Mouse (Mus musculus): ENCODE results near the gene Rgs5.

The Rgs5 gene

DNA sequence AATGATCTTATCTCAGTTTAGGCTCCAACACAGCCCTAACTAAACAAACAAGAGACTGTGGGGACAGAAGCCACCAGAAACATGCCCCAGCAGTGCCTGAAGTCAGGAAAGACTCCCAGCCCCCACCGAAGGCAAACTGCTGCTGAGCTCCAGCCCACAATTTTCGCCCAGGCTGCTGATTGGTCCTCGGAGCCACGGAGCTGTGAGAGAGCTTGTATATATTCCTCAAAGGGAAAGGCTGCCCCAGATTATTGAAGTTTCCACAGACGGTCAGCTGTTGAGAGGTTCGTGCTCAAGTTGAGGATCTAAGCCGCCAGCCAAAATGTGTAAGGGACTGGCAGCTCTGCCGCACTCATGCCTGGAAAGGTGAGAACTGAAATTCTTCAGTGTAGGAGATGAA is at the start of gene Rgs5:
Gene Rgs5, plus strand, starts transcription at position 246 of the 400 bp plus-strand sequence.
- peak; percentile 5 to 18 for DNase-seq

DNA sequence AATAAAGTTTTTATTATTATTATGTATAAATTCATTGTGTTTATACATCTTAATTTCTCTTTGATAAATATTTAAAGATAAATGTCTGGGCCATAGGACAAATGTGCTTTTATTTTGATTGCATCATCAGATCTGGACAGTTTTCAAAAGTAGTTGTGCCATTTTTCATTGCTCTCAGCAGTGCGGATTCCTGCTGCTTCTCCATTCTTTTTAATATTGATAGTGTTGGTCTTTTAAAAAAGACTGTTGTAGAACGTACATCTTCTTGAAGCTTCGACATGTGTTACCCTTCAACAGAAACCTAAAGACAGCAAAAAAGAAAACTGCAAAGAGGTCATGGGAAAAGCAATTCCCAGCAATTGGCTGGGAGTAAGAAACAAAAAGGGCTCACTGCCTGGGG is 49.1 kb upstream of the Rgs5 start:
- DNase-seq = no peak

DNA sequence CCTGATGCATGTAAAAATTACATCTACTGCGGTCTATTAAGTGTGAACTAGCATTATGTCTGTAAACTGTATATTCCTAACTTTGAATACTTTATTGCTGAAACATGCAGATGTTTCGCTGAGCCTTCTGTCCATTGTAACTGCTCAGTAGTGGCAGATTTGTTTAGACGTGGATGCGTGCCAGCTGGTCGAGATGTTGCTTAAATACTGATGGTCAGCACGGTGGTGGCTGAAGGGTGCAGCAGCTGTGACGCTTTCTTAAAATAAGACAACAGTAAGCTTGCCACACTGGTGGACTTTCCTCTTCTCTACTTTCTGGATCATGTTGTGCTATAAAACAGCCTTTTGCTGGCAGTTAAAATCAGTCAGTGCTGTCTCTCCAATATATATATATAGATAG is 25.6 kb upstream of the Rgs5 start:
- DNase-seq = no peak

DNA sequence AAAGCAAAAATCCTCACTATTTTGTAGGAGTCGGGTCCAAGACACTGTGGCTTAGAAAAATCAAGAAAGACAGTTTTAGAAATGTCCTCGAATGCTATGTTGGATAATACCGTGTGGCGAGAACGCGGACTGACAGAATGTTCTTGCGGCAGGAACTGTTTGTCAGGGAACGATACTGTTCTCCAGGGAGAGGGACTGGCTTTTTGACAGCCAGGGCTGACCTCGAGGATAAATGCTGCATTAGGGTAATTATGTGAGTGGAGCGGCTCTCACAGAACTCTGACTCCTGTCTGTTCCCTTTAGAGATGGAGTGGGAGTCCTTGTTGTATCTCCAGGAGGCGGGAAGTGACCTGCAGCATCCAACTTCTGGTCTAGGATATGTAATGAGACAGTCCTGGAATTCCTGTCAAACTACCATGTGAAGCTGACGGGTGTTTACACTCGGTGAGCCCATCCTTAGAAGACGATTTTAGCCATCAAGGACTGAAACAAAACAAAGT is 18.0 kb upstream of the Rgs5 start:
- no peak for DNase-seq

DNA sequence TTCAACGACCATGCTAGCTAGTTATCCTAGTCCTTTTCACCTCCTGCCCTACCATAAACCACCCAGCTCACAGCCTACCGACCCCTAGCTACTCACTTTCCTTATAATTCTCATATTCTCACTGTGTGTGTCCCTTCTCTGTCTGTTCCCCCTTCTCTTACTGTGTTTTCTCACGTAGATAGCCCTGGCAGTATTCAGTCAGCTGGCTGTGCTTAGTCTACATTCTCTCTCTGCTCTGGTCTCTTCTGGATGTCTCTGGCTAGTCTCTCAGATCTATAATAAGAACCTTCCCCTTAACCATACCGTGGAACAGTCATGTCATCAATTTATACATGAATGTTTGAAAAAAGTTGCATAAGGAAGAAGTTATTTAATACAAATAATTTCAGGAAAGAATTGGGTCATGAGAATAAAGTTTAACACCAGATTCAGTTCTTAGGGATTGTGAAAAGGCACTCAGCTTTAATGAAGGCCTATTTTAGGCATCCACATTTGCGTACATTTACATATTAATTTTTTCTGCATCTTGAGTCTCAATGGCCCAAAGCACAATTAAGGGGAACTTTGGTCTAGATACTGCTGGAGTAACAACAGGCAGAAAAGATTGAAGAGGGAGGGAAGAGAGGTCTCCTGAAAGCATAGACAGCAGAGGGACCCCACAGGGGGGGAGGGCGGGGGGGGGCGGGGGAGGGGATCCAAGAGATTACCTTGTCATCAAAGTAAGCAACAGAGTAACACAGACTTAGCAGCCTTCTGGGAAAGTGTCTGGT is 10.2 kb upstream of the Rgs5 start:
- no peak for DNase-seq

DNA sequence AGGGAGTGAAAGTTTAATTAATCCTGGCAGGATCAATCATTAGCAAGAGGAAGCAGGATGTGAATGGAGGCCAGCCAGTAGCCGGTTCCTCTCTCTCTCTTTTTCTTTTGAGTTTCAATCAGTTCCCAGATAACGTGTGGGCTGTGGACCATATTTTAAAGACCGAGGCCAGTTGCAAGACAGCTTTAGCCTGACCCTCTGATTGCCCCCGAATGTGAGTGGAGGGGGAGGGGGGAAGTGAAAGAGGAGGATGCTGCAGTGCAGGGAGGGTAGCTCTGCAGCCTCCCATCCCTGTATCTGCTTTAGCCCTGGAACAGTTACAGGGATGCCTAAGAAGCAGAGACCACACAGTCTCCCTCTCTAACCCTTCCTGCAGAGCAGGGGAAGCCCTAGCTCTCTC is 4.2 kb downstream of the Rgs5 start:
- DNase-seq = no peak

DNA sequence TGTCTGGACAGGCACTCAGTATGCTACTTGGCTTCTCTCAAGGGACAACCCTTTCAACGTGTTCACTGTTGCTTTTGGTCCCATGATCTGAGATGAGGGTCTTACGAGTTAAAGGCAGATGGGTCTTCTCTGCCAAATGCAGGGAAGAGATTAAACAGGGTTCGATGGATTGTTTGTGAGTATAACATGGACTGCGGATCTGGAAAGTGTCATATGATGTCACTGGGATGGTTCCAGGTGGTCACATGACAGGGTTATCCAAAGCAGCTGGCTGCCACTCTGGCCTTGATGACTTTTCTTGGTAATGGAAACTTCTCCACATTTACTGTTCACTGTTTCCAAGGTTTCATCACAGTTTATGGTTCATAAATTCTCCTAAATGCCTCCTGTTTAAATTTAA is 12.0 kb downstream of the Rgs5 start:
- no peak for DNase-seq

DNA sequence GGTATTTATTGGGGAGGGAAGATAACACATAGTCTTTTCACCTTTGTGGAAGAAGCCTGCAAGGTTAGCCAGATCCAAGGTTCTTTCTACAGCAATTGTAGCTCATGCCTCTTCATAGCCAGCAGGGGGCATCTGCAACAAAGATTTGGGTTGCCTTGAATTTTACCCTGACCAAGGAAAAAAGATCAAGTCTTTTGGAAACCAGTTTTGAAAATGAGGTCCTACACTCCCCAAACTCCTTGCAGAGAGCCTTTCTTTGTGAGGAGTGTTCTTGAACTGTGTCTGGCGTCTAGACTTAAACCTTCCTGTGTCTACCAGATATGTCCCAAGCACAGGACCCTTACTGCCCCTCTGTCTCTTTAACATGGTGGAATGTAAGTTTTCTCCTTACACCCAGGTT is 15.4 kb downstream of the Rgs5 start:
- peak; percentile 62 to 74 for DNase-seq

DNA sequence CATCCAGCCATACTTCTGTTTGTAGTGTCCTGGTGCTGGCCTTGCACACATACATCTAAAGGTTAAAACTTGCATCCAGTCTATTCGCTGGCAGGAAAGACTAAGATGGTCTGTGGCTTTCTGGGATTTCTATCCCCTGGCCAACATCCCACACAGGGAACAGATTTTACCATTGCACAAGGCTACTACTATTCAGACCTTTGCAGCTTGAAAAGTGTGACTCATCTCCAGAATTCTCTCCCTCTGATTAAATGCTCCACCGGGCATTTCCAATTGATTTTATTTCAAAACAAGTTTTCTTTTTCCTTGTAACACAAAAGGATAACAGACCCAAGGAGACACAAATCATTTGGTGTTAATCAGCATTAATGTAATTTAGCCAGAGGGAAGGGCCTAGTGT is 16.5 kb downstream of the Rgs5 start:
- no peak for DNase-seq

DNA sequence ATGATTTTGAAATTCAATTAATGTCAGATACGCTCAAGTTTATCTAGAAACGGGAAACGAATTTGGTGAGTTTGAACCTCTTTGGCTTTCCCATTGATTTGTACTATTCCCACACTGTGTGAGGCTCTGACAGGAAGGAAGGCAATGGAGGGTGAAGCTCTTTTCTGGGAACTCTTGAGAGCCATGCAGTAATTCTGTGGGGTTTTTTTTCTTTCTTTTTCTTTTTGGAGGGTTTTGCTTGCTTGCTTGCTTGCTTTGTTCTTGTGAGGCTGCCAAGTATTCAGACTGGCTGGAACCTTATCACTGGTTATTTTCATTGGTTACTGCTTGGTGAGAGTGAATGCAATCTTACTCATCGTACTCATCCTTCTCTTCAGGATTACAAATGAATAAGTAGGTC is 17.0 kb downstream of the Rgs5 start:
- no peak for DNase-seq

DNA sequence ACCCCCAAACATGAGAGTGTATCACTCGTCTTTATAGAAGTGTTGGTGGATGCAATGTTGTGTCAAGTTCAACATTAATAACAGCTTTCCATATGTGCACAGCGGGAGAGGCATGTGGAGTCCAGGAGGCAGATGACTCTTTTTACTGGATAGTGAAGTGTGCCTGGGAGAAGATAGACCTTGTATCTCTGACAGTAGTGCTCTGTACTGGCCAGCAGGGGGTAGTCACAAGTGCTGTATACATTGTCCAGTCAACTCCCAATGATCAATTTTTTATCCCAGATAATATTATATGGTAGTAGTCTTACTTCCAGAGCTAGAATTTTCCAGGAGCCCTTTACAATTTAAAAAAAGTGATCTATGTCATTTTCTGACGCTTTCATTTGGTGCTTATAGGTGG is 18.8 kb downstream of the Rgs5 start:
- DNase-seq = peak; percentile 41 to 48

DNA sequence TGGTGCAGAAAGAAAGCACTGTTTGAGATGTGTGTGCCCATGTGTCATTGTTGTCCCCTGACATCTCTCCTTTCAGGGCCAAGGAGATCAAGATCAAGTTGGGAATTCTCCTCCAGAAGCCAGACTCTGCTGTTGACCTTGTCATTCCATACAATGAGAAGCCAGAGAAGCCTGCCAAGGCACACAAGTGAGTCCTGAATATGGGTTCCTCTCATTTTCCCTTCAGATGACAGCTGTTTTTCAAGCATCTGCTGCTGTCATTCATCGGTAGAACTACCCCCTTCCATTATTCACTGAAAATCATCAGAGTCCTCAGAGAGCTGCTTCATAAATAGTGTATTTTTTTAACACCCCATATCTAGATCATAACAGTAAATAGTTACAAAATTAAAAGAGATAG is 21.4 kb downstream of the Rgs5 start:
- no peak for DNase-seq

DNA sequence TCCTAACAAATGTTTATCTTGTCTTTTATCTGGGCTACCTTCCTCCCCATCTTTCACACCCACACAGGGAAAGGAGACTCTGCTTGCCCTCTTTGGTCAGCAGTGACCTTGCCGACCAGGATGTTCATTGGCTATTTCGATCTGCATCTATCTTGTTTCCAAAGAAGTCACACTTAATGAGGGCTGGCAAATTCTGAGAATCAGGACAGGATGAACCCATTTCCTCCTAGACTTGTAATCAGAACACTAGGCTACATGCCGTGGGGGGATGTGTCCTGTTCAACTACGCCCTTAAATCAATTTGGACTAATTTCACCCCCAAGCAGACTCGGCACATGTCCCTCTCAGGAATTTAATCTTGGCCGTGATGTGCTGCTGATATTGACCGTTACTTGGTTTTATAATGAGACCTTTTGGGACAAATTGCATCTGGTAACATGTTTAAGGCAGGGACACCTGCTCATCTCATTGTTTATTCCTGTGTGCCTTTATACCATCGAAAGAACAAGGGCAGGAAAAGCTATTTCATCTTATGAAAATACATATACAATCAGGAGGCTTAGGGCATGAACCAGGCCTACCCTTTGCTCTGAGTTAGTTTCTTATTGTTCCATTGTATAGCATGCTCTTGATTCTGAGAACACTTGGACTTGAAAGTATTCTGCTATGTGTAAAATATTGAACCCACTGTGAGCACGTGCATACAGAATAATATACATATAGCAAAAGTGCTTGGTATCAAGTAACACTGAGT is 25.3 kb downstream of the Rgs5 start:
- no peak for DNase-seq

DNA sequence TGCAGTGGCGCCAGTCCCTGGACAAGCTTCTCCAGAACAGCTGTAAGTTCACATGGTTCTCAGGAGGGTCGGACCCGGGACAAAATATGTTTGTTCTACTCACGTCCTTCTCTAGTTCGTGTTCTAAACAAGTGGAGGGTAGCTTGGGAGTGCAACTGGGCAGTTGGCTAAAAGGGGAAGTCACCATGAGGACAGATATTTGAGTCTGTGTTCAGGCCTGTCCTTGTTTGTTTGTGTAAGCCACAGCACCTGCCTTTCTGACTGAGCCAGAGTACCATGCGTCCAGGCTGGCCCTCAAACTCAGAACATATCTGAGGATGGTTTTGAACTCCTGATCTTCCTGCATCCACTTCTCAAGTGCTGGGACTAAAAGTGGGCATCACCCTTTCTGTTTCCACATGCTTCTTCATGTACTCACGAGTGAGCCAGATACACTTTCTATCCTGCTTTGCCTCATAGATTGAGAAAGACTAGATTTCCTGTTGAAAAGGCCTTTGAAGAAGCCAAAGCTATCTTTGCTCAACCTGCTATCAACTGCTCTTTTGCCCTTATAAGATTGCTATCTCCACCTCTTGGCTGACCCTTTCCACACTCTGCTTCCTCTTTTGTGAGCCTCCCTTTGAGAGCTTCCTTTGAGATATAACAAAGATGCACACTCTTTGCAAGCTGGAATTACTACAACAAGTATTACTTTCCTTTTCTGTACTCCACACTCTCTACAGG is 27.6 kb downstream of the Rgs5 start:
- DNase-seq = no peak

DNA sequence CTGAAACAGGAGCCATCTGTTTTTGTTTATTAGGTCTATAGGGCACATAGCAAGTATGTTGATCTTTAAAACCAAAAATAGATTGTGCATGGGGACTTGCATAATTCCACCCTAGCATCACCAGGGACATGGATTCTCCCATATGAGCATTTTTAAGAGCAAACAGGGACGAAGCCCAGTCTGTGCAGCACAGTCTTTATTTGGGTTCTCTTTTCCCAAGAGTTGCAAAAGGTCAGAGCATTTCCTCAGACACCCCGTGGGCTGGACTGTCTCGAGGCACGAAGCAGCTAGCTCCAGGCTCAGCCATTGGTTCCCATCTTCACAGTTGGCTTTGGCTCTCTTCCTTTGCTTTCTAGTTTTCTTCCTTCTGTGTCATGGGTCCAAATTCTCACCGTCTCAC is 30.0 kb downstream of the Rgs5 start:
- DNase-seq = no peak

DNA sequence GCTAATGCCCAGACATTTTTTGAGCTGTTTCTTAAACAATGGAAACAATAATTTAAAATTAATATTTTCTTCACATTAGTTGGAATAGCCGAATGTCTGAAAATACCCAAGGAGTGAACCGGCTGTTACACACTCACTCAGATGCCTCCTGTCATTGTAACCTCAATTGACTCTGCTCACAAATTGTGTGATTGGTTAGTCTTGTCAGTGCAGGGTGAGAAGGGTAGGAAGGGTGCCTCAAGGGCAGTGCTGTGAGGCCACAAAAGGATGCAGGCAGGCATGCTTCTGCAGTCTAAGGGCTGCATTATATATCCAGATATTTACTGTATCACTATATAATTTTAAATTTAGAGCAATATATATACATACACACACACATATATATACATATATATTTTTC is 37.7 kb downstream of the Rgs5 start:
- DNase-seq = no peak

DNA sequence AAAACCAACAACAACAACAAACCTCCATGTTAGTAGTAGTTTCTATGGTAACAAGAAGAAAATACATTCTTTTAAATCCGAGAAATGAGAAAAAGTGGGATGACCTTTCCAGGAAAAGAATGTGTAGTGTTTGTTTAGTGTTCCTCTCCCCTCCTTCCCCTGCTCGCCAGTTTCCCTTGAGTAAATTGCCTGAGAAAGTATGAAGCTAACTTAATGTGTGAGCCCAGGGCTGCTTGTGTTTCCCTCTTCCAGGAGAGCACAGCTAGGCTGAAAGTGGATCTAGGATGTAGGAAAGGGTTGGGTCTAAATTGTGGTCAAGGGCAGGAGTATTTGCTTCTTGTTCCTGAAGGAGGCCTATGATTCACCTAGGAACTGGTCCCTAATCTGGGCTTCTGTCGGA is 38.2 kb downstream of the Rgs5 start:
- no peak for DNase-seq

DNA sequence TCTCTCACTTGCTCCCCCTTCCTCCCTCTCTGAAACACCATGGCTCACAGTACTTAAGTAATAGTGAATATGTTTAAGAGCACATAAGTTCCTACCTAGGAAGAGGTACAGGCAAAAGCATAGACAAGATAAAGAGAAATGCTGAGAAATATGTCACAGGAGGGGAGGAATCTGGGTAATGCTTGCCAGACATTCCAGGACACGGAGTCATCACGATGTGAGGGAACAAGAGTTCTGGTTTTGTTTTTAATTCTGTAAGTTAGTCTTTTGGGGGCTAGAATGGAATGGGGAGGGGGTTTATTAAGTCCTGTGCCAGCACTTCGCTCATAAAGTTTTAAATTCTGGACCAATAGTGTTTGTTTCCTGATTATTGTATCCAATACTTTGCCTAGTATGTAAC is 40.1 kb downstream of the Rgs5 start:
- no peak for DNase-seq

DNA sequence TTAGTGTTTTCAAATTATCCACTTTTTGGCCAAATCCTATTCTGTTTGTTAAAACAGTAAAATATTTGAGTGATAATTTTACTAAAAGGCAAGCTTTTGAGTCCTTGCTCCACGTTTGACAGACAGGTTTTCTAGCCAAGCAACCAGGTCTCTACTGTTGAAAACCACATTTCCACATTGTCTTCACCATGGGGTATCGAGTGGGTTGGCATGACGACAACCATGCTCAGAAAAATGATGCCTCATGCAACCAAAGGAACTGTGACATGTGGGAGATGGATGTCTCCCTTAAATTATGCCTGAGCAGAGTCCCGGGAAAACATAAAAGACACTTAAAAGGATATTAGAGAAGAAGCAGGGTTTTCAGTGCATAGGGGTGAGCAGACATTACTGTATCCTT is 41.9 kb downstream of the Rgs5 start:
- peak; percentile 65 to 72 for DNase-seq

DNA sequence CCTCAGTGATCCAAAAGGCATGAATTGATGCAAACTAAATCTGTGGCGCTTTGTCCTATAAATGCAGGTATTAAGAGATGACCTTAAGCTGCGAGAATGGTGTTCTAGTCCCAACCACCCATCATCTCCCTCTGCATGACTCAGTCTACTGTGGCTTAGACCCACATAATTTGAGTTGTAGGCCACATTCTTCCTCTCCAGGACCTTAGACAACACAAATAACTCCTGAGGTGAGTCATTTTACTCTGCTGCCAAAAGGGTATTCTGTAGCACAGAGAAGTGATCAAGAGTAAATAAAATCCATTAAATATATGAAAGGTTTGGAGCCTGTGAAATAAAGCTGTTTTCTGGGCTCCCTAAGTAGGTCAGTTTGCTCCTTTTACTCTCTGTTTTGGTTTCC is 43.9 kb downstream of the Rgs5 start:
- no peak for DNase-seq

DNA sequence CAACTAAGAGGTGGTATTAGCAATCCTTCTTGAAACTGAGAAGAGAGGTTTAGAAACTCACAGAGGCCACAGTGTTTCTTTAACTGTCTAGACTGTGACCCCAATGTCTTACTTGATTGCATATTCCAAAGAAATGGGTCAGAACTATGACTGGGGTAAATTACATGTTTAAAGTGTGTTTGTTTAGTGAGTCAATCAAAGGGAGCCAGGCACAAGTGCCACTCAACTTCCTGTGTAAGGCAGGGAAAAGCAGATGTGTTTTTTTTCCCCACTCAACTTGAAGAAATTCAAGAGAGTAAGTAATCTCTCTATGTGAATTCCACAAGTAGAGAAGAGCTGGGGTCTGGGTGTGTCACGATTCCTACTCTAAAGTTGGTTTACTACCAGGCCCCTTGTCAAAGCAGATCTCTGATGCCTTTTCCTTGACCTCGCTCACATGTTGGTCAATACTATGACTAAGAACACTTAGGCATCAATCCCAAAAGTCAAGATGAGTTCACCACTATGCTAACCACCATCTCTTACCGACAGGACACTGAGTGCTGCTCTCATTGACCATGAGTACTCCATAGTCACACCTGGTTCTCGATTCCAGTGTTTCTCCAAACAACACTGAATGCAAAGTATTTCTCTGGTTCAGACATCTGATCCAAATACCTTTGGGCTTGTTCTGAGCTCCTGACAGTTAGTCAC is 49.2 kb downstream of the Rgs5 start:
- DNase-seq = no peak

DNA sequence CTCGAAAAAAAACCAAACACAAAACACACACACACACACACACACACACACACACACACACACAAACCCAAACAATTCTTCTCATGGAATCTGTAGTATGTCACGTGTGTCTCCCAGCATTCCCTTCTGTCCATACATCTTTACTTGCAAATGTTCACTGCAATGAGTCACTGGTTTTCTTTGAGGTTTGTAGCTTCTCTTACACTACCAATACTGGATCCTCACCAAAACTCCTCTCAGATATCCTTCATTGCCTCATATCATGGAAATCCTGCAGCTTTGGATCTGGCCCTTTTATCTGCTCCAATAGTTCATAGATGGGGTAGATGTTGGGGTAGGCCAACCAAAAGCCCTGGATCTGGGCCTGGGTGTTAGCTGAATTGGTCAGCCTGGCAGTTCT is 66.5 kb downstream of the Rgs5 start:
- DNase-seq = no peak

DNA sequence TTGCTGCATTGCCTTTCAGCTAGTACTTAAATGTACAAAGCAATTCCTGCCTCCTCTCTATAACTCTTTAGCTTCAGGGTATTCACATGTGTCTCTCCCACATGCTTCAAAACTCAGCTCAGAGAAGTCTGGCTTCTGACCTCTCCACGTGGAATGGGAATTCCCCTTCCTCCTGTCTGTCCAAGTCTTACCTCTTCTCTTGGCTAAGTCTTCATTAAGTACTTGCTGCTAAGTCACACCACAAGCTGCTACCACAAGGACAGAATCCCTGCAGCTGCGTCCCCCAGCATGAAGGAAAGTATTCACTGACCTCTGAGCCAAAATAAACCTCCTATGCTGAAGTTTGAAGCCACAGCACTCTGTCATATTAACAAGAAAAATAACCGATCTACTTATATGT is 71.0 kb downstream of the Rgs5 start:
- DNase-seq = no peak

Measured in cerebellum, postnatal 10 days (tissue).